Comparison of ENCODE assay signal across 8 mouse cellular contexts in genomic region chr17:68754789-68755188, GRCm38 (mm10).
"Had no signal": no experiment of that assay in that cellular context is flagged by ENCODE, and none has a peak within 500 bp of the region (broad histone marks: within the 10 kb centered on the region; RNA-seq: fewer than 3 reads in every experiment).

No protein-coding gene starts in this region.

- DNase-seq: kidney, adult 18-20 months; kidney, postnatal 10 days; kidney, postnatal 4 days; lung, adult 2 months; lung, postnatal 36 days; spleen, adult 18-20 months; thymus, adult 2 months; thymus, postnatal 25 days had no signal
